Mouse (Mus musculus): ENCODE data around the gene Cables2.
A peak's percentile ranks its signal among the peaks of the same experiment; 100 is the strongest.

Gene Cables2

DNA sequence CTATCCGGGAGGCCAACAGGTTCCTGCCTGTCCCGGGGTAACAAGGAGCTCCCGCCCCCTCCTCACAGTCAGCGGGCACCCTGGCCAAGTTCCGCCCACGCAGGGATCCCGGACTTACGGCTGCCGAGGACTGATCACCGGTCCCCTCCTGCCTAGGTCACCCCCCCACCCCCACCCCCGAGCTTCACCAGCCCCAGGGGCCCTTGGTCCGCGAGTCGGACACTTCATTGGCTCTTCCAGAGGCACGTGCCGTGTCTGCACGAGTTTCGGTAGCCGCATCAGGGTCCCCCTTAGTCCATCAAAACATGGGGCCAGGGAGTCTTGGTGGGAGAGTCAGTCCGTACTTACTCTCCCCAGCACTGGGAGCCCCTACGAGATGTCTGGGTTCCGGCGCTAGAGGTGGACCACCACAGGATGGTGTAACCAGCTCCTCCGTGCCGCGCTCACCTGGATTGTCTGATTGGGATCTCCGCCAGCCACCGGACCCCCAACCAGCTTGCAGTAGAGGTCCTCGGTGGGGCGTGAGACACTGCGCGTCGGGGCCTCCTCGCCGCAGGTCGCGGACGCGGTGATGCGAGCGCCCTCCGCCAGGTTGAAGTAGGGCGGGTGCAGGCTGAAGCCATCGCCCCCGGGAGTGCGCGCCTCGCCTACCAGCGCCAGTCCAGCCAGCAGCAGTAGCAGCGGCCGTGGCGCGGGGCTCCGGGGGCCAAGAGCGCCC, 48.1 kb downstream of the Cables2 start:
- TF ChIP-seq NANOG (IDR thresholded peaks at IDR 0.05; ENCODE audit: borderline replicate concordance, low read length) (no peak), POU5F1 (IDR thresholded peaks at IDR 0.05; ENCODE audit: borderline replicate concordance, low read length) (no peak), CTCF (conservative IDR thresholded peaks at IDR 0.05; ENCODE audit: low read length) (no peak)
- H3K4me1 ChIP-seq (replicated peaks; ENCODE audit: low read depth, low read length): peaks cover 88% of the 10 kb centered on the region
- peak overlapping the region; percentile 96 for H3K4me3 ChIP-seq (replicated peaks; ENCODE audit: low read length)
- H3K9me3 ChIP-seq (ENCODE audit: low read length): no peaks in the 10 kb centered on the region
- peaks cover 31% of the 10 kb centered on the region for H3K36me3 ChIP-seq (ENCODE audit: insufficient read depth, low read length)
- H3K27me3 ChIP-seq (ENCODE audit: insufficient read depth, low read length): peaks cover 13% of the 10 kb centered on the region; the same call in 1 of the 2 replicates

DNA sequence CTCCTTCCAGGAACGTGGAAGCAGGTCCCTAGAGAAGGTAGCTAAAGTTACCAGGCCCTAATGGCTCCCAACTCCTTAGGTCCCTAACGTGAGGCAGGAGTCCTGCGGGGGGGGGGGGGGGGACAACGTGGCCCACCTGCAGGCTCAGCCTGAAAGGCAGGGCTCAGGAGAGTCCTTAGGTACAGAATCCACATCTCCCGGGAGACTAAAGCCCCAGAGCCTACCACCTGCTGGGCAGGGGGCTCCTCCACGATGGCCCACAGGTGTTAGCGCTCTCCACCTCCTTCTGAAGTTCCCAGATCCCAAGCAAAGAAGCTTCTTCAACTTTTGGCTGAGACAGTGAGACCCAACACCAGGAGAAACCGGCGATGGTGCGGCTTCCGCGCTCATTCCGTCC, 48.7 kb downstream of the Cables2 start:
- Histone ChIP-seq H3K36me3 (ENCODE audit: insufficient read depth, low read length) (peaks cover 37% of the 10 kb centered on the region), H3K27me3 (ENCODE audit: insufficient read depth, low read length) (peaks cover 13% of the 10 kb centered on the region; the same call in 1 of the 2 replicates), H3K4me3 (replicated peaks; ENCODE audit: low read length) (peak overlapping the region; percentile 96), H3K4me1 (replicated peaks; ENCODE audit: low read depth, low read length) (peaks cover 88% of the 10 kb centered on the region), H3K9me3 (ENCODE audit: low read length) (no peaks in the 10 kb centered on the region)
- TF ChIP-seq NANOG (IDR thresholded peaks at IDR 0.05; ENCODE audit: borderline replicate concordance, low read length) (no peak), POU5F1 (IDR thresholded peaks at IDR 0.05; ENCODE audit: borderline replicate concordance, low read length) (no peak), CTCF (conservative IDR thresholded peaks at IDR 0.05; ENCODE audit: low read length) (no peak)

DNA sequence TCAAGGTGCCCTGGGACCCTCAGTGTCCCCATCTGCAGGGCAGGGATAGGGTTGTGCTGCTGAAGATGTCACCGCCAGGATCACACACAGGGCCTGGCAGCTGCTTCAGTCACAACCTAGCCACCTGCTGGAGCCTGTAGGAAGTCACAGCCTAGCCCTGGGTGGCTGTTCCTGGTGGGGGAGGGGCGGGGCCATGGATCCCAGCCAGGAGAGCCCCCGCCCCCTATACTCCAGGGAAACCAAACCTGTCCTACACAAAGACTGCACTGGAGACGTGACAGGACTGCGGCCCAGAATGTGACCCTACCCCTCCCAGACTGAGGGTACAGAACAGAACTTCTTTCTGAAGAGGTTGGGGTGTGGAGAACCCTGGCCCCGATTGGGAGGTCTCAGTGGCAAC, 51.0 kb downstream of the Cables2 start:
- Histone ChIP-seq H3K36me3 (ENCODE audit: insufficient read depth, low read length) (peaks cover 61% of the 10 kb centered on the region), H3K9me3 (ENCODE audit: low read length) (no peaks in the 10 kb centered on the region), H3K4me1 (replicated peaks; ENCODE audit: low read depth, low read length) (peaks cover 88% of the 10 kb centered on the region), H3K4me3 (replicated peaks; ENCODE audit: low read length) (peak overlapping the region; percentile 96), H3K27me3 (ENCODE audit: insufficient read depth, low read length) (no peaks in the 10 kb centered on the region; the same call in 1 of the 2 replicates)
- no peak for TF ChIP-seq NANOG (IDR thresholded peaks at IDR 0.05; ENCODE audit: borderline replicate concordance, low read length)
- peak; percentile 35; the same call in 1 of the 2 replicates for TF ChIP-seq CTCF (conservative IDR thresholded peaks at IDR 0.05; ENCODE audit: low read length)
- no peak for TF ChIP-seq POU5F1 (IDR thresholded peaks at IDR 0.05; ENCODE audit: borderline replicate concordance, low read length)

DNA sequence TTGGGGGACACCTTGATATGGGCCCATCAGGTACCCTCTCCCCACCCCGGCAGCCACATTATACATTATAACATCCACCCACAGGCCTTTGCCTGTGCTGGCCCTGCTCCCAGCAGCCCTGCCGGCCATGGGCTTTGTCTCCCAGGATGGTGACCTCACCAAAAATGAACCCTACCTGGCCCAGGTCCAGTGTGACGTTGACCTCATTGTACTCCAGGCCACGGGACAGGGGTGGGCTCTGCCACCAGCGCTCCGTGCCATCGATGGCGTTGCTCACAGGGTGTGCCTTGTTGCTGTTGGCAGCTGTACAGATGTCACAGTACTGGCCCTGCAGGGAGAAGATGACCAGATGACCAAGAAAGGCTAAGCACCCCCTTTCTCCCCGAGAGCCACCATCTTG, 52.2 kb downstream of the Cables2 start:
- peaks cover 70% of the 10 kb centered on the region for H3K36me3 ChIP-seq (ENCODE audit: insufficient read depth, low read length)
- TF ChIP-seq NANOG (IDR thresholded peaks at IDR 0.05; ENCODE audit: borderline replicate concordance, low read length): no peak
- no peak for TF ChIP-seq CTCF (conservative IDR thresholded peaks at IDR 0.05; ENCODE audit: low read length)
- TF ChIP-seq POU5F1 (IDR thresholded peaks at IDR 0.05; ENCODE audit: borderline replicate concordance, low read length): no peak
- peak overlapping the region; percentile 96 for H3K4me3 ChIP-seq (replicated peaks; ENCODE audit: low read length)
- no peaks in the 10 kb centered on the region for H3K9me3 ChIP-seq (ENCODE audit: low read length)
- H3K4me1 ChIP-seq (replicated peaks; ENCODE audit: low read depth, low read length): peaks cover 89% of the 10 kb centered on the region
- no peaks in the 10 kb centered on the region; the same call in 1 of the 2 replicates for H3K27me3 ChIP-seq (ENCODE audit: insufficient read depth, low read length)

DNA sequence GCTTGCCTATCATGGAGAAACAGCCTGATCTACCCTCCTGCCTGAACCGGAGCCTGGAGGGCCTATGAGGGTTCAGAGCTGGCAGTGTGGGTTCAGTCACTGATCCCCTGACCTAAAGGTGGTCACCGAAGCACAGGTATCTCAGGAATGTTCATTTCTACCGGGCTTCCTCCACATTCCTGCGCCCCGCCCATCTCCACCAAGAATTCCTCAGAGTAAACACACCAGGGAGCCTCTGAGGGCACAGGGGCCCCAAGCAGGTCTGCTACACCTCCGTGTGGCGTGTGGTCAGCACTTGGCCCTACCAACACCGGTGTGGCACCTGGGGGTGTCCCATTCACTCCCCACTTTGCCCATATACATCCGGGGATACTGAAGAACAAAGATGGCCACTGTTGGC, 53.1 kb downstream of the Cables2 start:
- TF ChIP-seq NANOG (IDR thresholded peaks at IDR 0.05; ENCODE audit: borderline replicate concordance, low read length) (no peak), POU5F1 (IDR thresholded peaks at IDR 0.05; ENCODE audit: borderline replicate concordance, low read length) (no peak)
- Histone ChIP-seq H3K4me1 (replicated peaks; ENCODE audit: low read depth, low read length) (peaks cover 98% of the 10 kb centered on the region), H3K36me3 (ENCODE audit: insufficient read depth, low read length) (peaks cover 79% of the 10 kb centered on the region), H3K9me3 (ENCODE audit: low read length) (no peaks in the 10 kb centered on the region), H3K27me3 (ENCODE audit: insufficient read depth, low read length) (no peaks in the 10 kb centered on the region; the same call in 1 of the 2 replicates), H3K4me3 (replicated peaks; ENCODE audit: low read length) (peak overlapping the region; percentile 96)

DNA sequence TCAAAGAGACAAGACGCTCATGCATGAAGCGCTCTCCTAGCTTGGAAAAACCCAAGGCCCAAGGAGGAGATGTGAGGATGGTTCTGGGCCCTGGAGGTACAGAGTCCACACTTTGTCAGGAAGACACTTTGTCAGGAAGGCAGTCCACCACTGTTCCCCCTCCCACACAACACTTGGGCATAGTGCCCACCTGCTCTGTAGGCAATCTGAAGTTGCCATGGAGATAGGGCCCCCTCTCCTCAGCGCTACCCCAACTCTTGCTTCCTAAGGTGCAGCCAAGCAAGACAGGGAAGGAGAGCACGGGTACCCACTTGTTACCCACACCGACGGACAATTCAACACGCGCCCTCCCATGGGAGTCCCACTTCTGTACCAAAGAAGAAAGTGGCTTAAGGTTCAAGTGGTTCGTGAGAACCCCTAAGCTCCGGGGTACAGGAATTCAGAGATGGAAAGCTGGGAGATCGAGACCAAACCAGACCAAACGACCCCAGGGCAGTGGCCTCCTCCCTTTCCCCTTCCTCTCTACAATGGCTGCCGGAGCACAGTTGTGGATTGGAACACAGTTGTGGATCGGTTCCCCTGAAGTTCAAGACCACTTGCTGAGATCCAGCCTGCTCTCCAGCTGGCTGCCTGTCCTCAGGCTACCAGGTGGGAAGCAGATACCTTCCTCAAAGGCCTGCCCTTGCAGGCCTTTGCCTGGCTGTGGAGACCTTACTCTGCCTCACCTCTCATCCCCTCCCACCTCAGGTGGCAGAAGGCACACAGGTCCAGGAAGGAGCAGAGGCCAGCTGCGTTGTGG, 54.0 kb downstream of the Cables2 start:
- peaks cover 87% of the 10 kb centered on the region for H3K36me3 ChIP-seq (ENCODE audit: insufficient read depth, low read length)
- TF ChIP-seq CTCF (conservative IDR thresholded peaks at IDR 0.05; ENCODE audit: low read length) (no peak), NANOG (IDR thresholded peaks at IDR 0.05; ENCODE audit: borderline replicate concordance, low read length) (no peak), POU5F1 (IDR thresholded peaks at IDR 0.05; ENCODE audit: borderline replicate concordance, low read length) (no peak)

DNA sequence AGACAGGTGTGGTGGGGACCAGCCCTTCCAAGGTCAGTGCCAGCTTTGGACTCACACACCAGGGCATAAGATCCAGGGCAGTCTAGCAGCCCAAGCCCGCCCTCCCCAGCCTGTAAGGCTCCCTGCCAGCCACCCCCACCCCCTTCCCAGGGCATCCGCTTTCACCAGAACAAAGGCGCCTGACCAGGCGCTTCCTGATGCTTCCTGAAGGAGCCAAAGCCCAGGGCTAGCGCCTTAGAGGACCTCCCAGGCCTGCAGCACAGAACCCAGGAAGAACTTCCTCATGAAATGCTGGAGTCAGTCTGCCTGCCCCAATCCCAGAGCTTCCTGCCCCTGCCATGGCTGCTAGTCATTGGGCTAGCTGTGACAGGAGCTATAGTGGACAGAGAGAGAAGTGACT, 54.6 kb downstream of the Cables2 start:
- H3K4me1 ChIP-seq (replicated peaks; ENCODE audit: low read depth, low read length): peaks cover 100% of the 10 kb centered on the region
- H3K36me3 ChIP-seq (ENCODE audit: insufficient read depth, low read length): peaks cover 92% of the 10 kb centered on the region
- TF ChIP-seq CTCF (conservative IDR thresholded peaks at IDR 0.05; ENCODE audit: low read length) (no peak), NANOG (IDR thresholded peaks at IDR 0.05; ENCODE audit: borderline replicate concordance, low read length) (no peak)
- no peaks in the 10 kb centered on the region for H3K9me3 ChIP-seq (ENCODE audit: low read length)
- no peaks in the 10 kb centered on the region; the same call in 1 of the 2 replicates for H3K27me3 ChIP-seq (ENCODE audit: insufficient read depth, low read length)
- H3K4me3 ChIP-seq (replicated peaks; ENCODE audit: low read length): peak overlapping the region; percentile 96

More for the DNA sequence above, 54.0 kb downstream of the Cables2 start:
- Histone ChIP-seq H3K27me3 (ENCODE audit: insufficient read depth, low read length) (no peaks in the 10 kb centered on the region; the same call in 1 of the 2 replicates), H3K4me1 (replicated peaks; ENCODE audit: low read depth, low read length) (peaks cover 100% of the 10 kb centered on the region), H3K4me3 (replicated peaks; ENCODE audit: low read length) (peak overlapping the region; percentile 96), H3K9me3 (ENCODE audit: low read length) (no peaks in the 10 kb centered on the region)

DNA sequence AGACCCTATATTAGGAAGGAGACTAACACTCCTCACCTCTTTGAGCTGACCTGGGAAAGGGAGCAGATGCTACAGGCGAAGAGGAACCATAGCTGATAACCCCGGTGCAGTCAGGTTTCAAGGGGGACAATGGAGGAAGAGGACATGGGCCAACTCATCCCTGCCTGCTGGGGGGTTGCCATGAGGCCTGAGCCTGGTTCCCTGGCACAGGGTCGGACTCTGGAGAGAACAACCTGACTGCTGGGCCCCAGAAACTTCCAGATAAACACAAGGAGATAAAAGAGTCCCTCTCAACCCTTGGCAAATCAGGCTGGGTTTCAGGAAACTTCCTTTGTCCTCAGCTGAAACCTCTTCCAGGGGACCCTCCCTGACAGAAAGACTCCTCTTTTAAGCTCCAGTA, 55.1 kb downstream of the Cables2 start:
- no peaks in the 10 kb centered on the region; the same call in 1 of the 2 replicates for H3K27me3 ChIP-seq (ENCODE audit: insufficient read depth, low read length)
- no peaks in the 10 kb centered on the region for H3K9me3 ChIP-seq (ENCODE audit: low read length)
- H3K4me1 ChIP-seq (replicated peaks; ENCODE audit: low read depth, low read length): peaks cover 98% of the 10 kb centered on the region
- H3K36me3 ChIP-seq (ENCODE audit: insufficient read depth, low read length): peaks cover 92% of the 10 kb centered on the region
- H3K4me3 ChIP-seq (replicated peaks; ENCODE audit: low read length): peak overlapping the region; percentile 96; the same call in 1 of the 2 replicates
- TF ChIP-seq NANOG (IDR thresholded peaks at IDR 0.05; ENCODE audit: borderline replicate concordance, low read length): no peak
- TF ChIP-seq CTCF (conservative IDR thresholded peaks at IDR 0.05; ENCODE audit: low read length): no peak
- TF ChIP-seq POU5F1 (IDR thresholded peaks at IDR 0.05; ENCODE audit: borderline replicate concordance, low read length): no peak

Data from E14TG2a.4 (cell line).